In the genomic region with DNA sequence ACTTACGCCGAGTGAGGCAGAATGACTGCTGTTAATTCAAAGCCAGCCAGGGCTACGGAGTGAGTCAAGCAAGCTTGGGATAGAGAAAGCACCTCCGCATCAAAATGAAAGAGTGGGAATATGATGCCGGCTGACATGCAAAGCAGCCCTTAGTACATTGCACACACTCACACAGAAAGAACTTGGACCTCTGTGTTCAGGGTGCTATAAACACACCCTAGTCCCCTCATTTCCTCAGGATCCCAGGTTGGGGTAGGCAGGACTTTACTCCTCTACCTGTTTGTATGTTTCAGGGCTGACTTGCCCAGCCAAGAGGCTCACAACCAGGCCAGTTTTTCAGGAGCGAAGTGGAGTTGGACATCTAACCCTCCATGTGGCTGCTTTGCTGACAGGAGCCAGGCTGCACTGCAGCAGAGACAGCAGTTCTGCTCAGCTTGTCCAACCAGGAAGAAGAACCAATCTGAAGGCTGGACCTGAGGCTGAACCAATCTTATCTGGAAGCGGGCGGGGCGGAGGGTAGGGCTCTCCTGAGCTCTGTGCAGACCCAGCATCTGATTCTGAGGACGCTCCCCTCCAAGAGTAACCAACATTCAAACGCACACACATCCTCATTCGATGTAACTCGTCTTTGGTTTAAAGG, we compare ENCODE assay signal across 8 mouse cellular contexts. TPM values are rescaled to one million over a fixed set of nuclear protein-coding genes. Genes with fewer than 3 reads are reported as not detected.
DNase-seq lines count a peak whose midpoint lies in the region; ATAC-seq lines count a peak whose summit lies in the region.
"Had no signal": no experiment of that assay in that cellular context is flagged by ENCODE, and none has a peak within 500 bp of the region (broad histone marks: within the 10 kb centered on the region; RNA-seq: fewer than 3 reads in every experiment).

No protein-coding gene starts in this region.

- 0 out of 2 replicates have a peak overlapping the region, but pooled peaks have one; percentile 5 for H3K9ac ChIP-seq in liver, embryonic 13.5 days
- H3K9ac ChIP-seq in midbrain, embryonic 14.5 days (replicated peaks; ENCODE audit: low read length) = no peak overlapping the region

- no peaks in the 10 kb centered on the region for H3K27me3 ChIP-seq in liver, embryonic 13.5 days
- no peaks in the 10 kb centered on the region for H3K27me3 ChIP-seq in midbrain, embryonic 14.5 days (ENCODE audit: control insufficient read depth, insufficient read depth, low read length)

- H3K4me2 ChIP-seq in liver, embryonic 13.5 days = peak overlapping the region; percentile 25
- no peak overlapping the region for H3K4me2 ChIP-seq in midbrain, embryonic 14.5 days (ENCODE audit: low read length)

- H3K4me1 ChIP-seq in liver, embryonic 13.5 days (replicated peaks) = peaks cover 45% of the 10 kb centered on the region
- H3K4me1 ChIP-seq in midbrain, embryonic 14.5 days (ENCODE audit: control insufficient read depth, insufficient read depth, low read length) = no peaks in the 10 kb centered on the region

- H3K36me3 ChIP-seq in liver, embryonic 13.5 days = peaks cover 26% of the 10 kb centered on the region
- peaks cover 3% of the 10 kb centered on the region for H3K36me3 ChIP-seq in midbrain, embryonic 14.5 days (ENCODE audit: control insufficient read depth, insufficient read depth, low read length)

- intact Hi-C loops in heart, postnatal 14 days (cut with DNase I) = no loop called here

- WGBS in liver, embryonic 13.5 days (ENCODE audit: insufficient replicate concordance) = 45% methylated on average over 13 of the region's 13 CpGs
- 79% methylated on average over 13 of the region's 13 CpGs for WGBS in midbrain, embryonic 14.5 days

- peak; percentile 66 for ATAC-seq in liver, embryonic 13.5 days (ENCODE audit: low read depth)
- no peak for ATAC-seq in midbrain, embryonic 14.5 days (ENCODE audit: low FRiP score, low TSS enrichment)

- H3K4me3 ChIP-seq in liver, embryonic 13.5 days (replicated peaks) = no peak overlapping the region
- no peak overlapping the region for H3K4me3 ChIP-seq in midbrain, embryonic 14.5 days (replicated peaks; ENCODE audit: low read depth, low read length)

- H3K27ac ChIP-seq in liver, embryonic 13.5 days = peak overlapping the region; percentile 52
- no peak overlapping the region for H3K27ac ChIP-seq in midbrain, embryonic 14.5 days (replicated peaks; ENCODE audit: low read depth, low read length)

- DNase-seq in urinary bladder, postnatal 14 days (ENCODE audit: low spot score) = peak; percentile 66
- no peak for DNase-seq in urinary bladder, adult 2 months (ENCODE audit: low spot score)
- peak; percentile 47 to 52 for DNase-seq in heart, postnatal 14 days
- no peak for DNase-seq in liver, embryonic 13.5 days
- DNase-seq in neural tube, embryonic 10.5 days (ENCODE audit: extremely low spot score, low spot score) = no peak
- DNase-seq in midbrain, embryonic 14.5 days = no peak
- no peak for DNase-seq in Muller cell, postnatal 12 days (ENCODE audit: inconsistent ontology term)

- no peaks in the 10 kb centered on the region for H3K9me3 ChIP-seq in liver, embryonic 13.5 days (replicated peaks)
- H3K9me3 ChIP-seq in midbrain, embryonic 14.5 days (ENCODE audit: control insufficient read depth, low read length) = no peaks in the 10 kb centered on the region

RNA-seq across cellular contexts. Expression of a gene that starts 17.1 kb away (rescaled TPM):
- 33.5 and 37.8 TPM in 2 replicates for polyA plus RNA-seq in urinary bladder, adult 2 months (2012; rRNA removed)
- total RNA-seq in heart, postnatal 14 days (2021) = 1 to 10 TPM; 7.5 to 8.7 TPM
- polyA plus RNA-seq in liver, embryonic 13.5 days (2015; fragmentation: Nextera tagmentation; extraction: Ambion mirVana) = 46.0 and 48.2 TPM in 2 replicates
- 45.9 and 53.3 TPM in 2 replicates for polyA plus RNA-seq in midbrain, embryonic 14.5 days (2014; fragmentation: Nextera tagmentation; extraction: Ambion mirVana)

RNA-seq across cellular contexts. Expression of a gene that starts 23.2 kb away (rescaled TPM):
- 0.39 and 0.57 TPM in 2 replicates for polyA plus RNA-seq in urinary bladder, adult 2 months (2012; rRNA removed)
- under 1 TPM in 1 of 2 experiments, not detected in 1; 0.34 TPM for total RNA-seq in heart, postnatal 14 days (2021)
- 2.6 and 3.1 TPM in 2 replicates for polyA plus RNA-seq in liver, embryonic 13.5 days (2015; fragmentation: Nextera tagmentation; extraction: Ambion mirVana)
- polyA plus RNA-seq in midbrain, embryonic 14.5 days (2014; fragmentation: Nextera tagmentation; extraction: Ambion mirVana) = 0.13 and 0.30 TPM in 2 replicates
- total RNA-seq: layer of hippocampus, postnatal 14 days had no signal

RNA-seq across cellular contexts. Expression of a gene that starts 24.7 kb away (rescaled TPM):
- 128 and 151 TPM in 2 replicates for polyA plus RNA-seq in urinary bladder, adult 2 months (2012; rRNA removed)
- total RNA-seq in heart, postnatal 14 days (2021) = 10 to 100 TPM in 1 of 2 experiments, 1 to 10 TPM in 1; 9.2 to 10.1 TPM
- polyA plus RNA-seq in liver, embryonic 13.5 days (2015; fragmentation: Nextera tagmentation; extraction: Ambion mirVana) = 17.9 and 19.6 TPM in 2 replicates
- 16.0 and 17.5 TPM in 2 replicates for polyA plus RNA-seq in midbrain, embryonic 14.5 days (2014; fragmentation: Nextera tagmentation; extraction: Ambion mirVana)

RNA-seq across cellular contexts. Expression of a gene that starts 51.6 kb away (rescaled TPM):
- 9,762 and 10,289 TPM in 2 replicates for polyA plus RNA-seq in urinary bladder, adult 2 months (2012; rRNA removed)
- 100 to 1,000 TPM in 1 of 2 experiments, 10 to 100 TPM in 1; 94.2 to 113 TPM for total RNA-seq in heart, postnatal 14 days (2021)
- 264 and 265 TPM in 2 replicates for polyA plus RNA-seq in liver, embryonic 13.5 days (2015; fragmentation: Nextera tagmentation; extraction: Ambion mirVana)
- polyA plus RNA-seq in midbrain, embryonic 14.5 days (2014; fragmentation: Nextera tagmentation; extraction: Ambion mirVana) = 58.9 and 87.2 TPM in 2 replicates

Comparison
In these comparisons a context has a peak if more than half of its experiments do, and no peak if none do; other contexts are left out.
1. DNase-seq: peak in urinary bladder, postnatal 14 days (single experiment) and heart, postnatal 14 days (2 of 2); none in urinary bladder, adult 2 months (single experiment), liver, embryonic 13.5 days (single experiment), neural tube, embryonic 10.5 days (single experiment), midbrain, embryonic 14.5 days (single experiment) and Muller cell, postnatal 12 days (single experiment).